Mouse (Mus musculus) activated CD4-positive, CD25-positive, alpha-beta regulatory T cell, adult 4 months (primary cell): ENCODE measurements around the gene Sh3pxd2b. TPM values are rescaled to one million over a fixed set of nuclear protein-coding genes. Genes with fewer than 3 reads are reported as not detected.
"Not testable (repeated sequence)": the region's sequence is repeated elsewhere in the genome, so short reads cannot be mapped to it uniquely, and the experiment has no call there.

Experiments
- ATAC-seq: one replicate; pipeline ENCODE4 v1.8.0; 2017
- polyA plus RNA-seq, 2 experiments: library from polyadenylated mRNA; unstranded; fragments of 100-300 nt; shearing (Covaris generic); gene quantifications; one replicate each; pipeline ENCODE4 v1.2.1; 2017

Gene Sh3pxd2b
- polyA plus RNA-seq: under 1 TPM in 1 of 2 experiments, not detected in 1; 0.06 TPM

DNA sequence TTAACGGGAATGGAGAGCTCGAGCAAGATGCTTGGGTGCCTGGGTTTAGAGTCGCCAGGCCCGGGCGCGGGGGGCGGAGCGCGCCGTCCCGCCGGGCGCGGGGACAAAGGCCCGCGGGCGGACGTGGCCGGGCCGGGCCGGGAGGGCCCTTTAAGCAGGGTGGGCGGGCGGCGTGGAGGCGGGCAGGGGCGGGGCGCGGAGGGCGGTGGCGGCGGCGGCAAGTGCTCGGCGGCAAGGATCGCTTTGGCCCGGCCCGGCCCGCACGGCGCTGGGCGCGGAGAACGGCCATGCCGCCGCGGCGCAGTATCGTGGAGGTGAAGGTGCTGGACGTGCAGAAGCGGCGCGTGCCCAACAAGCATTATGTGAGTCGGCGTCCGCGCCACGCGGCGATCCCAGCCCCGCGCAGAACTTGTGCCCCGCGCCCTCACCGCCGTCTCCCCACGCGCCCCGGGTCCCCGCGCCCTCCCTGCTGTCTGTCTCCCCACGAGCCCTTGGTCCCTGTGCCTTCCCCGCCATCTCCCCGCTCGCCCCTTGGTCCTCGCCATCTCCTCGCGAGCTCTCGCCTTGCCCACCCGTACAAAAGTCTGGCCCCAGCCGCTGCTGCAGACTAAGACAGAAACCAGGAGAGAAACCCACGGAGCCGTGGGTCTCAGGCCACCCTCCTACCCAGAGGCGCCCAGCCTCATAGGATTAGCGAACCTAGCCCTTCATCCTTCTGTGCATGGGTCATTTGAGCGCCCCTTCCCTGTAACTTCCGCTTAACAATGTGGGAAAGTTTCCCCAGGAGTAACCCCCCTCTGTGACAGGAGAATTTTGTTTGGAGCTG lies at the start of gene Sh3pxd2b:
Gene Sh3pxd2b, plus strand, starts transcription at position 214 of the 826 bp plus-strand sequence.
- ATAC-seq: no peak

DNA sequence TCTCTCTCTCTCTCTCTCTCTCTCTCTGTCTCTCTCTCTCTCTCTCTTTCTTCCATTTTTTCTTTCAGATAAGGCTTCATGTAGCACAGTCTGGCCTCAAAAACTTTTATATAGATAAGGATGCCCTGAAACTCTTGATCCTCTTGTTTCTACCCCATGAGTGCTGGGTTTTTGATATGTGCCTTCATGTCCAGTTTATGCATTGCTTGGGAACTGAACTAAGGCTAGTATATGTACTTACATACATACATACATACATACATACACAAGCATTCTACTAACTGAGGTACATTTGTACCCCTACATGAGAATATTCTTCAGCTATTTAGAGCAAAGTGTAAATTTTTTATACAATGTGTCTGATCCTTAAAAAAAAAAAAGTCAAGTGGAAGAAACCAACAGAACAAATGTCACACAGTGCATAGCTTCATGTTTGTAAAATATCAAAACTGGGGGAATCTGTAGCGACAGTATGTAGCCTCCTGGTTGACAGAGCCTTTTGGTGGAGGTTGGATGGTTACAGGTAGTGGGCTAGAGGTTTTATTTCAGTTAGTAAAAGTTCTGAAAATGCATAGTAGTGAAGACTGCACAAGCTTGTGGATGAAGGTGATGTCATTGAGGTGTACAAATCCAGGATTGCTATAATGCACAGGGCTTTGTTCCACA lies 49.6 kb upstream of the Sh3pxd2b start:
- no peak for ATAC-seq

DNA sequence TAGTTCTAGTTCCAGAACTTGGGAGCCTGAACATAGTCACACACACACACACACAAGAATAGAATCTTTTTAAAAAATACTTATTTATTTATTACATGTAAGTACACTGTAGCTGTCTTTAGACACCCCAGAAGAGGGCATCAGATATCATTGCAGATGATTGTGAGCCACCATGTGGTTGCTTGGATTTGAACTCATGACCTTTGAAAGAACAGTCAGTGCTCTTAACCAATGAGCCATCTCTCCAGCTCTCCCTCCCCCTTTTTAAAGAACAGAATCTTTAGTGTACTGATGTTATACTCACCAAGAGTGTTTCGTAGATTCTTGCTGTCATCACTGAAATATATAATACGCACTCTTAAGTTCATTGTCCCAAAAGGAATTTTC lies 49.1 kb upstream of the Sh3pxd2b start:
- no peak for ATAC-seq

DNA sequence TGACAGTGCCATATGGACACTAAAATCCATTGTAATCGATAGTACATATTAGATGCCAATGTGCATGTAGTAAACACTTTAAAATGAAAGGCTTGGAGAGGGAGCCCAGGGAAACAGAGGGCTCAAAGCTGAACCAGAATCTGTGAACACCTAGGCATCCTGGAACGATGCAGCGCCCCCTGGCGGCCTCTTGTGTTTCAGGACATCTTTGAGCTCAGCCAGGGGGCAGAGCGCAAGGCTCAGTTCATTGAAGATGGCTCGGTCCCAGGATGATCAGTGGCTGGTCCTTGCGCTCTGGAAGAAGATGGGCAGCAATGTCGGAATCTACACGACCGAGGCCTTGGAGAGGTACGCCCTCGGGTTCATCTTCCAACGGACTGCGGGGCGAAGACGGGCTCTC lies 47.8 kb upstream of the Sh3pxd2b start, which contains the start of gene Hbq1a:
Gene Hbq1a, plus strand, starts transcription at position 205 of the 400 bp plus-strand sequence.
- ATAC-seq: not testable (repeated sequence)

DNA sequence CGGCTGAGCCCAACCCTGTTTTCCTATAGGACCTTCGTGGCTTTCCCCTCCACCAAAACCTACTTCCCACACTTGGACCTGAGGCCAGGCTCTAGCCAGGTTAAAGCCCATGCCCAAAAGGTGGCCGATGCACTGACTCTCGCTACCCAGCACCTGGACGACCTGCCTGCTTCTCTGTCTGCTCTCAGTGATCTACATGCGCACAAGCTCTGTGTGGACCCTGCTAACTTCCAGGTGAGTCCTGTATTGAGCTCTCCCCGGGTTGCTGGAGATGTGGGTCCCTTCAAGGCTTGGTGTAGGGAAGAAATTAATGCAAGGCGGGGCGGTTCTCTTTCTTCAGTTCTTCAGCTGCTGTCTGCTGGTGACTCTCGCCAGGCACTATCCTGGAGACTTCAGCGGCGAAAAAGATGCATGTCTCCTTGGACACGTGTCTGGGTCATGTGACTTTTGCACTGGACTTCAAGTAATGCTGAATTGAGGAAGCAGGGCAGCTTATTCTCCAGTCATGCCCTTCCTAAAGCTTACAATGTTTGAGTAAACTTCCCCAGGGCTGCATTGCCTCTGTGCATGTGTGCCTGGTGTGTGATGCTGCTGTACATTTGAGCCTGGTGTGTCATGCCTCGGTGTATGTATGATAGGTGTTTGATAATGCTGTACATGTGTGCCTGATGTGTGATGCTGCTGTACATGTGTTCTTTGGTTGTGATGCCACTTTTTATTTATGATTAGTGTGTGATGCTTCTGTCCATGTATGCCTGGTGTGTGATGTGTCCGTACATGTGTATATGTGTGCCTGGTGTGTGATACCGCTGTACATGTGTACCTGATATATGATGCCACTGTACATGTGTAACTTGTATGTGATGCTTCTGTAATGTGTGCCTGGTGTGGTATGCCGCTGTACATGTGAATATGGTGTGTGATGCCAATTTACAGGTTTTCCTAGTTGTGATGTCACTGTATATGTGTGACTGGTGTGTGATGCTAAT lies 47.0 kb upstream of the Sh3pxd2b start:
- ATAC-seq: no peak

DNA sequence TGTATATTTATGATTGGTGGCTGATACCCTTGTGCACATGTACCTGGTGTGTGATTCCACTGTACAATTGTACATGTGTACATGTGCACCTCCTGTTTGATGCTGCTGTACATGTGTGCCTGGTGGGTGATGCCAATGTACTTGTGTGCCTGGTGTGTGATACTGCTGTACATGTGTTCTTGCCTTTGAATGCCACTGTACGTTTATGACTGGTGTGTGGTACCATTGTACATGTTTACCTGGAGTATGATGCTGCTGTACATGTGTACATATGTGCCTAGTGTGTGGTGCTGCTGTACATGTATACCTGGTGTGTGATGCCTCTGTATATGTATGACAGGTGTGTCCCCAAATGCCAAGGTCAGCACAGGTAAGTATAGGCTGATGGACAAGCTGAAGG lies 46.1 kb upstream of the Sh3pxd2b start:
- ATAC-seq: no peak

DNA sequence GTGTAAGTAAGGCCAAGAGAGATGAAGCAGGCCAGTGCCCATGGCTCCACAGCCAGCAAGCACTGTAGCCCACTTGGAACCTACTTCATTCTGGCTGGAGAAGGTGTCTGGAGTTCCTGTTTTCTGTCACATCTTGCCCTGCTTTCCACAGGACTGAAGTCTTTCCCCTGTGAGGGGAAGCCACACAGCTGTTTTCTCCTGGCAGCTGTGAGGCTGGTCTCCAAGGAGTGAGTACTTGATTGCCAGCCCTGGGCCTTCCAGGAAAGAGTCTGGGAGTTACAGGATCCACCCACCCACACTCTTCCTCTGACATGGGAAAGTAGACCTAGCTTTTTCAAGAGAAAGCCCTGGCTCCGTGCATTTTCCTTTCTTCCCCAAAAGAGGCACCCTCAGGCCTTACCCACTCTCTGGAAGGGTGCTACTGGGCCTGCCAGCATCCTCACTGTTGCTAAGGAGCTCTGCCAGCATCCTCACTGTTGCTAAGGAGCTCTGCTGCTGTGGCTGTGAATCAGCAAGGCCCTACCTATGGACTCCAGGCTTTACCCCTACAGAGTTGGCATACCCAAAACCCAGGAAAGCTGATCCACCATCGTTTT lies 44.7 kb upstream of the Sh3pxd2b start:
- no peak for ATAC-seq

DNA sequence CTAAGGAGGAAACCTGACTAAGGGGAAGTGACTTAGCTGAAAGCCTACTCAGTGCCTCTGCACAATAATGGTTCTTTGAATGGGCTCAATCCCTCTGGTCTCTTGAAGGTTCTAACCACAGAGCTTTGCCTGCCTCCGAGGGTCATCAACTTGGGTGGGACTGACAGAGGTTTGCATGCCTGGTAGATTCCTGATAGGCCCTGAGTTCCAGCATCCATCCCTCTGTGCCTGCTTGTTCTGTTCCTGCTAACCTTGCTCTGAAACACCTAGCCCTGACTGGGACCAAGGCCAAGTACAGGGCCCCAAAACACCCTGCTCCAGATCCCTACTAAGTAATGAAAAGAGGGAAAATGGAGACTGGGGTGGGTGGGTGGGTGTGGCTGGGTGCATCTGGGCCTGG lies 44.2 kb upstream of the Sh3pxd2b start:
- ATAC-seq: no peak

DNA sequence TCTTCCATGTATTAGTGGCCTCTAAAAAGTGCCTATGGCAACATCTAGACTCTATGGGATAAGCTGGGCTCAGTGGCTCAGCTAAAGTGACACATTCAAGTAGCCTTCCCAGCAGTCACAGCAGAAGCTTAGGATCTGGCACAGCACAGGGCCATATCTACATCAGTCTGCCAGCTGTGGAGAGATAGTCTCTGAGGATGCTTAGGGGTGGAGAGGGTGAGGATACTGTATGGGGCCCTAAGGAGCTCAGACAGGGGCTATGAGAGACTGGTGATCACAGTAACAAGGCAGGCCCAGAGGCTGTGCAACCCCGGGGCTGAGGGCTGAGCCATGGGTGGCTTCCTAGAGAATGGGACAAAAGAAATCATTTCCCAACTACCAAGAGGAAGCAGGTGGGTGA lies 40.6 kb upstream of the Sh3pxd2b start:
- ATAC-seq: no peak

DNA sequence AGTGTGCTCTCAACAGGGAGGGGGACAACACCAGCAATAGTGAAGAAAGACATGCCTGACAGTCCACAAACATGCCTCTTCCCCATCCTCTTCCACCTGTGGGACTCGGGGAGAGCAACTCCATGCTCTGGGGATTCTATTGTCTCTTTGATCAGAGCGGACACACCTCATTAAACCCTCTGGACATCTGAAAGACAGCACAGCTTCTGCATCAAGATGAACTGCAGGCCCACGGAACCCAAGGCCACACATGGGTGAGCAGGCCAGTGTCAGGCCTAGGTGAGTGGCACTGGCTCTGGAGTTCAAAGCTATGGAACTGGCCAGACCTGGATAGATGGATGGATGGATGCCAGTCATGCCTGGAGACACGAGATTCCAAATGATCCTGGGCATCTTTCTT lies 38.2 kb upstream of the Sh3pxd2b start:
- no peak for ATAC-seq

DNA sequence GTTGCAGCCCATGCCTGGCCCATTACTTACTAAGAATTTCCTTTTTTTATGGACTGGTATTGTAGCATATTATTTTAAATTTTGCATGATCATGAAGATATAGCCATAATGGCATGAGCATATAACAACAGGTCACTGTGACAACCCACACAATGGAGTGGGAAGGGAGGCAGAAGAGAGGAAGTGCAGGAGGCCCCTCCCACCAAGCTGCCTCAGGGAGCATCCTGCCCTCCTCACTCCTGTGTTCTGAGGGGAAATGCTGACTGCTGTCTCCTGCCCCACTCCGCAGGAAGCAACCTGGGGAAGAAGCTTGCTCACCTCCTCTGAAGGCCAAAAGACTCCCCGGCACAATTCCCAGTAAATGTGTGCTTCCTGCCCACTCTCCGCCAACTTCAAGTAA lies 37.7 kb upstream of the Sh3pxd2b start:
- no peak for ATAC-seq

DNA sequence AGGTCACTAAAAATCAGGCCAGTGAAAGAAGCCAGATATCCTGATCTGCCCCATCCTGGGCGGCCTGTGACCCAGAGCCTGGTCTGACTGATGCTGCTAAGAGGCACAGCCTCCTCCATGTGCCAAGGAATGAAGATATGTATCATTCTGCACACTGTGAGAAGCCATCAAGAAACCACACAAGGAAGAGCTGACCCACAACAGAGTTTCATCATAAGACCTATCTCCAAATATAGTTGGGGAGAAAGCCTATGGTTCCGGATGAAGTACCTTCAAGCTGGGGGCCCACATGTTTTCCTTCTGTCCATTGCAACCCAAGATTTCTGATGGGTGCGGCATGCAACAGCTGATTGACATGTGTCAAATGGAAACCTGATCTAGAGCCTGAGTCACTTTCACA lies 31.6 kb upstream of the Sh3pxd2b start:
- ATAC-seq: no peak

DNA sequence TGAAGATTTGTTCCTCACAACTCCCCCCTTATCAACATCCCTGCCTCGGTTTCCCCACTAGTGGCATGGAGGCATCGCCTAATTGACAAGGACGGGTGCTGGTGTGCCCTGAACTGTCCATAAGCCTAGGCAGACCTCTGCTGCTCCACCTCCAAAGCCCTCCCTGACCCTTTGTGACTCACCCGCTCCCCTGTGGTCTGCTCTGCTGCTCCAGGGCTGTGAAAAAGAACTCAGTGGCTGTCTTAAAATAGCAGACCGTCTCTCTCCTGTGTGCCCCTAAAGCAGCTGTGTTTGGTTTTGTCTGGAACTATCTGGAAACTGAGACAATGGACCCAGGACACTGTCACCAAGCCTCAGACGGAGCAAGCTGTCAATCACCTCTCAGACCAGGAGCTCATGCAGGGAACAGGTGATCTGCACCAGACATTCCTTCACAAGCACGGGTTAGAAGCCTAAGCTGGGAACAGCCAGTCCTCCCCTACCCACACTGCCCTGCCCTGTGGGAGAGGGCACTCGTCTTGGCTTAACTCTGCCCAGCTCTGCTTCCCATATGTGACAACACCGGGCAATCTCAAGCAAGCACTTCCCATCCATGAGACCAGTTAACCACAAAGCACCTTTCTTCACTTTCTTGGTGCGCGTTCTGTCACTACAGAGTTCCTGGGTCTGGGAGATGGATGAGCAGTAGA lies 27.0 kb upstream of the Sh3pxd2b start:
- no peak for ATAC-seq

DNA sequence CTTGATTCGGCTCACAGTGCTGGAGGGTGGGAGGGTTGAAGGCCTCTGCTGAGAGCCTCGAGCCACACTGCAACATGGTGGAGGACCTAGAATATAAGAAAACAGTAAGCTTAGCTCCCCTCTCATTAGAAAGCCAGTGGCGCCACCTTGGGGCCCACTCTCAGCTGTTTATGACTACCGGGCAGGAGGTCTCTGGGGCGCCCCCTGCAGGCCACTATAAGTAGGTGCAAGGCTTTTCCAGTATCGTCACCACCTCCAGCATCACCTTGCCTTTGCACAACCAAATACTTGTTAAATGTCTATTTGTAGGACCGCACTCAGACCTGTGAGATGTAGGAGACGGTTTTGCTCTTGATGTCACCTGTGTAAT lies 26.4 kb upstream of the Sh3pxd2b start:
- ATAC-seq: no peak

DNA sequence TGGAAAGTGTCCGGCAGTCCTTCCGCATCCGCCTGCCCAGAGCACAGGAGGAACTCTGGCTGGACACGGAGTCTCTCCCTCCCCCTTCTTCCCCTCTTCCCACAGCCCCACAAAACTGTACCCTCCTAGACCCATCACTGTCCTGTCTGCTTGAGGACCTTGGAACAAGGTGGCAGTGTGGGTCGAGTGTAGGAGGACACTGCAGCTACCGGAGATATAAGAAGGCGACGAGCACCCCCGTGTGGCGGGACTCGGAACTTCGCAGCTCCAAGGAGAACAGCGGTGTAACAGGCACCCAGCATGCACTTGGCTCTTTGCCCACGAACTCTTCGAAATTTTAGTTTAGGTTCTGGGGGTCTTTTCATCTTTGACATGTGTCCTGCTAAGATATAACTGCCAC lies 23.0 kb upstream of the Sh3pxd2b start:
- ATAC-seq: peak; percentile 78

DNA sequence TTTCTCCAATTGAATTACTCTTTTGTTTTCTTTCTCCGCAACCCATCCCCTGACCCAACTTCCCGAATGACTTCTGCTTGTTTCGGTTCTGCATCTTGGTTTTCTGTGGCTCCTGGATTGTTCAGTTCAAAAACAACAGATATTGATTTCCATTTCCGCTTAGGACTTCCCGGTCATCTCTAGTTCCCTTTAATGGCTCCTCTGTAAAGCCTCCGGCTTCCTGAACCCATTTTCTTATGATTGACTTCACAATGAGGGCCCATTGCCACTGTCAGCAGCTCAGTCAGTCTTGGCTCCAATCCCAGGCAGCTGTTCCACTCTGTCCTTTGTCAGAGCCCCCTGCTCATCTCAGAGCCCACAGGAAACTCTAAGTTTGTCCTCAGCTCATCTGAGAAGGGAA lies 16.5 kb upstream of the Sh3pxd2b start:
- ATAC-seq: no peak

DNA sequence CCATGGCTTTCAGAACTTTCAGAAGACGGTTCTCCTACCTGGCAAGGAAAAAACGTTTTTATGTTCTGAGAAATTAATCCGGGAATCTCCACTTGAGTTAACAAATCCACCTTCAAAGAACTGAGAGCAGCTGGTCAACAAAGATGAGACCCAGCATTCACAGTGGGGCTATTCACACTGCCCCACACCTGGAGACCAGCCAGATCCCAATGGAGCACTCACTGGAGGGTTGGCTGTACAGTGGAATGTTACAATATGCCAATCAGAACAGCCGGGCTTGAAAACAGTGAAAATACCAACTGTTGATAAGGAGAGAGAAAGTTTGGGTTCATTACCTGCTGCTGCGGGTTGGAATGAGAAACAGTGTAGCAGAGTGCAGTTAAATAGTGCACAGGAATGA lies 15.8 kb upstream of the Sh3pxd2b start:
- no peak for ATAC-seq

DNA sequence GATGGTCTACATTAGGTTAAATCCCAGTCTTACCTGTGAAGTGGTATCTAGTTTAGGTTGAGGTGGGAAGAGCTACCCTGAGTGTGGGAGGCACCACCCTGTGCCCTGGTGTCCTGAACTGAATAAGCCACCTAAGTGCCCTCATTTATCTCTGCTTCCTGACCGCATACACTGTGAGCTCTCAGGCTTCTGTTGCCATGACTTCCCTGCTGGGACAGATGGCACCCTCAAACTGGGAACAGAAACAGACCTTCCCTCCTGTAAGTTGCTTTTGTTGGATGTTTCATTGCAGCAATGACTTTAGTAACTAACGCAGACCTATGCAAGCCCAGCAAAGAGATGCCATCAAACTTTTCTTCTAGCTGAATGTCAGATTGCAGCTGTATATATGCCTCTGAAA lies 14.4 kb upstream of the Sh3pxd2b start:
- ATAC-seq: no peak

DNA sequence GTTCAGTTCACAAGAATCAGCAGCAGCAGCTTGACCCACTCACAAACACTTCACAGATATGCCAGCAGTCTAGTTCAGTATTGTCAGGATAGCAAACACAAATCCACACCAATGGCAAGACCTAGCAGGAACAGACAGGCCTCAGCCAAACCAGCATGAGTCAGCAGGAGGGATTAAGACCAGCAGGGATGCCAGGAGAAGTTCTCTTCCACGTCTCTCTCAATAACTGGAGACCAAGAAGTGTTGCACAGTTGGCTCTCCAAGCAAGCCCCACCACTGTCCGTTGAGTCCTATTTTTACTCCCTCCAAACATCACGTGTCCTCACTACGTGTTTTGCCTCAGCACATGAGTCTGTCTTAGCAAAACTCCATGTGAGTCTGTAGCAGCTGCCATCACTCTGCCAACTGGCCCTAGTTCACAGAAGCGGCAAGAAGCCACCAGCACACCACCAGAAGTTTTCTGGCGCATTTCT lies 11.1 kb upstream of the Sh3pxd2b start:
- no peak for ATAC-seq

DNA sequence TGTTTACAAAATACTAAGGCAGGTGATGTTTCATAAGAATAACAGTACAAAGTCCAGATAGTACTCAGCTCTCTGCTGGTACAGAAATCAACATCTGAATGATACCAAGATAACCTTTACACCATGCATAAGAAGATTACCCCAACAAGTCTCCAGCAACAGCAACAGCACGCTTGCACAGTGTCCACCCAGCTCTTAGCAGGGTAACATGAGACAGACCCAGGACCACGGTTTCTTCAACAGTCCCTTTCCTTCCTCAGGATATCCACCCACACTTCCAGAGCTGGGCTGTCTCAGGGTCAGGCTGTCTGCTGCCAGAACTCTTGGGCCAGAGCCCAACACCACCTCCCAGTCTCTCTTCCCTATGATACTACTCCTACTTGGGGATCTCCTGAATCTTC lies 8.5 kb upstream of the Sh3pxd2b start:
- no peak for ATAC-seq
